Mouse (Mus musculus) ovary, adult 2 months (tissue): ENCODE measurements around the gene Cpne8. TPM values are rescaled to one million over a fixed set of nuclear protein-coding genes. Genes with fewer than 3 reads are reported as not detected.

Source experiments
- polyA plus RNA-seq: library from polyadenylated mRNA; depleted of rRNA; stranded (reverse); fragments of >200 nt; gene quantifications from 2 replicates; pipeline ENCODE4 v1.2.3, GENCODE M21; 2012; rRNA removed

The Cpne8 gene
- polyA plus RNA-seq, result 5.8 and 10.7 TPM in 2 replicates

DNA sequence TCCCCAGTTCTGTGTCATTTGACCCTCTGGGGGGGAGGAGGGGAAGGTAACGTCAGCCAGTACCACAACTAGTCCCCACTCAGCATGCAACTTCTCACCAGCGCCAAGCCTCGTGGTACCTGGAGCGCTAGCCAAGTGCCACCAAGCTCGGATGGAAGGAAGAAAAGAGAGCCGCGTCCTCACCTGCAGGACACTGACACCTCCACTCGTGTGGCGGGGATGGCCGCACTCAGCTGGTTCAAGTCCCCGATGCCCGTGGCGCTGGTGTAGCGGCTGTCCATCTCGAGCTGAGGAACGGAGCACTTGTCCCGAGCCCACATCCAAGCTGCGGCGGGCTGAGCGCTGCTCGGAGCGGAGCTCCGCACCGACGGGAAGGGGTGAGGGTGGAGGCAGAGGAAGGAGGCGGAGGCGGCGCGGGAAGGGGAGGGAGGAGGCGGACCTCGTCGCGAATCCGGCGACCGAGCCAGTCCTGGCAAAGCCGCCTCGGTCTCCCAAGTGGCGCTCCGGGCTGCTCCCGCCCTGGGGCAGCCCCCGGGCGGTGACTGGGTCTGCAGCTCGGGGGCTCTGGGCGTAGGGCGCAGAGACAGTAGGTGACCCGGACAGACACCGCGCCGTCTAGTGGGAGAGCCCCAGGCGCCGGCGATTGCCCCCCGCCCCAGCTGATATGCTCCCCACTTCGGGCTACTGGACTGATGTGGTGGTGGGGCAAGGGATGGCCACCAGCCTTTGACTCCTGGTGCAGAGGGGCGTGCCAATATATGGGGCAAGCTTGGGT is at the start of gene Cpne8:
Gene Cpne8, minus strand, starts transcription at position 448 of the 775 bp plus-strand sequence.

